Mouse (Mus musculus): ENCODE measurements around the gene Rpgr. TPM values are rescaled to one million over a fixed set of nuclear protein-coding genes. Genes with fewer than 3 reads are reported as not detected.

Rpgr gene
- polyA plus RNA-seq, 1 experiment from 2014 or later = 28.9 TPM

DNA sequence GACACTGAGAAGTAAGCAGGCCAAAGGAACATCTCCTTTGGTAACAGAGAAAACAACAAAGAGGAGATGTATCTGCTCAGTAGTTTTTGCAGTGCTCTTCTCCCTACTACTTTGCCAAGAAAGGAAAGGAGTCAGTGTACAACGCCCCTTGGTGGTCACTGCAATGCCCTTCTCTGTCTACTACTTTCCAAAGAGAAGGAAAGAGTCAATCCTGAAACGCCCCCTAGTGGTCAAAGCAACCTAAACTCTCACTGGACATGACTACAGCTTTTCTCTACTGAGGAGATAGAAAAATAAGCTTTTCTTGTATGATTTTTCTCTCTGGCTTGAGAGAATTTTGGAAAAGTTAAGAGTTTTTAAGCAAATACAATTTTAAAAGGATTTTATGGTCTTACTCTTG is 15.4 kb downstream of the Rpgr start:
- H3K4me2 ChIP-seq = no peak overlapping the region
- H3K4me3 ChIP-seq = no peak overlapping the region
- no peaks in the 10 kb centered on the region for H3K27me3 ChIP-seq
- 30% methylated on average over 2 of the region's 2 CpGs for WGBS
- H3K9me3 ChIP-seq = no peaks in the 10 kb centered on the region
- H3K4me1 ChIP-seq (replicated peaks) = no peaks in the 10 kb centered on the region
- H3K36me3 ChIP-seq = no peaks in the 10 kb centered on the region; the same call in 1 of the 2 replicates
- no peak overlapping the region for H3K9ac ChIP-seq
- no peak for ATAC-seq (ENCODE audit: low FRiP score, low read depth)
- H3K27ac ChIP-seq (replicated peaks) = no peak overlapping the region

DNA sequence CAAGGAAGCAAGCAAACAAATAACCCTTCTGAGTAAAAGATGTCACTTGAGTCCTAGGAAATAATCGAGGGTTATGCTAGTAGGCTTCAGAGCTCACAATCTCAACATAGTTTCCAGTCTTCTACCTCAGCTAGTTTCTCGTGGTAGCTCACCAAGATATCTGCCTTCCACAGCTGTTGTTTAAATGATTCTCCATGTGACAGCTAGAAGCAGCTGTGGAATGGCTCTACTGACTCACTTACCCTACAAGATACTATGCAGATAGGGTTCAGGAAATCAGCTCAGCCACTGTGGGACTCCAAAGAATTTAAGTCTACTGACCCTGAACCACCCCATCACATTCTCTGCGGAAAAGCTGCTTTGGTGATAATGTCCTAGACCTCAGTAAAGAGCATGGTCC is 64.3 kb downstream of the Rpgr start:
- no peak overlapping the region for H3K27ac ChIP-seq (replicated peaks)
- no peak for ATAC-seq (ENCODE audit: low FRiP score, low read depth)
- H3K9me3 ChIP-seq = no peaks in the 10 kb centered on the region
- H3K4me1 ChIP-seq (replicated peaks) = no peaks in the 10 kb centered on the region
- WGBS = 64% methylated on average over 3 of the region's 3 CpGs
- no peak overlapping the region for H3K4me3 ChIP-seq
- no peak overlapping the region for H3K9ac ChIP-seq
- H3K36me3 ChIP-seq = no peaks in the 10 kb centered on the region
- H3K27me3 ChIP-seq = no peaks in the 10 kb centered on the region
- no peak overlapping the region for H3K4me2 ChIP-seq

DNA sequence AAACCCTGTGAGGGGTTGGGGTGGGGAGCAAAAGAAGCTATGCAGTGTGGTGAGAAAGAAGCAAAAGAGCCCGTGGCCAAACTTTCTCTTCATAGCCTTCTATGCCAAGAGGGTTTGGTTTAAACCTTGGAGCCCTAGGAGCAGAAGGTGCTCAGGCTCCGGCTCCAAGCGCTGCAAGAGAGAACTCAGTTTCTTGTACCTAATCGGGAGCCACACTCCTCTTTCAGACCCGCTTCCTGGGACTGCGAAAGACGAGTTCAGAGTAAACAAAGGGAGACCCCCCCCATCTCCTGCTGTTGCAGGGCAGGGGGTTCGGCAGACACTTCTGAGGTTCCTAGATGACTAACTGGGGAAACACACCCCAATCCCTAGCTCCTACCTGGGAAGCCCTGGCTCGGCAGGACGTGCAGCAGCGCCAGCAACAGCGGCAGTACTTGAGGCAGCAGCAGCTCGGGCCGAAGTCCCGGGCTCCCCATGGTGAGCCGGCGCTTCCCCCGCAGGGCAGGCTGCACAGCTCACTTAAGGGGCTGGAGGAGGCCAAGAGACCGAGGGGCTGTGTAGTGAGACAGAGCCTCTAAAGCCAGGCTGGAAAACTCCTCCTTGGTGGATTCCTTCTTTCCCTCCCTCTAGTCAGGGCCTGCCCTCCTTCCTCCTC is 99.5 kb downstream of the Rpgr start, which contains the start of gene Srpx:
Gene Srpx, minus strand, starts transcription at position 645 of the 655 bp plus-strand sequence.
- 15% methylated on average over 19 of the region's 19 CpGs for WGBS
- Histone ChIP-seq H3K4me1 (replicated peaks) (0 out of 2 replicates have a peak, but pooled peaks cover 4% of the 10 kb centered on the region), H3K9ac (peak within 1 kb of the TSS; percentile 29; the same call in 1 of the 2 replicates), H3K4me3 (peak within 1 kb of the TSS; percentile 31), H3K27ac (replicated peaks) (no peak within 1 kb of the TSS), H3K9me3 (no peaks in the 10 kb centered on the region), H3K36me3 (no peaks in the 10 kb centered on the region), H3K4me2 (peak within 1 kb of the TSS; percentile 59), H3K27me3 (no peaks in the 10 kb centered on the region)
- 0 out of 2 replicates have a peak, but pooled peaks have one; percentile 34 for ATAC-seq (ENCODE audit: low FRiP score, low read depth)

DNA sequence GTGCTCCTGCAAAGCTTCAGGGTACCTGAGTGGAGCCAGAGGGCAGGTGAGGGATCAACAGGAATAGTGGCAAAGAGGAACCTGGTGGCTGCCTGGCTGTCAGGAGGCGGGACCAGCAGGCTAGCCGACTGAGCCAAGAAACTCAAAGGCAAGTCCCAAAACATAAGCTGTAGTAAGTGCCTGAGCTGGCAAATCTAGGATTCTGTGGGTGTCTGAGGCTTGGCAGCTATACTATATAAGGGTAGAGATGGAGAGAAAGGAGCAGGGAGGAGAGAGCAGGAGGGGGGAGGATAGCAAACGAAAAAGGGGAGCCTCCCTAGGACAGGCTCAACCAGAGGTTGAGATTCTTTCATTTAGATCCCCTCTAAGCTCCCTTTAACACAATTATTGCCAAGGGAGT is 100.9 kb downstream of the Rpgr start:
- WGBS = 56% methylated on average over 3 of the region's 3 CpGs

DNA sequence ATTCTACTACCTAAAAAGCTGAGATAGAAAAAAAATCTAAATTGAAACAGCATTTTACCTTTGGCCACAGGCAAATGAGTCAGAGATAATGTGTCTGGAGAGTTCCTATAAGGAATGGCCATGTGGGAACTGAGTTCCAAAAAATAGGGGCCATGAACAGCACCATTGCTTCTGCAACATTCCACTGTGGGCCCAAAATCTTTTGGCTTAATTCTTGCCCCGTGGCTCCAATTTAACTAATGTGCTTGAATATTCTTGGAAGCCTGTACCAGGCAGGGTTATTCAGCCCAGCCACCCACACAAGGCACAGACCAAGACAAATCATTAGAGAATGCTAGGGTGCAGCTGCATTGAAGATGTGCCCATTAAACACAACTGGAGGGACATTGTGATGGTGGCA is 106.0 kb downstream of the Rpgr start:
- no peaks in the 10 kb centered on the region for H3K27me3 ChIP-seq
- H3K4me1 ChIP-seq (replicated peaks) = no peaks in the 10 kb centered on the region
- no peak overlapping the region for H3K4me2 ChIP-seq
- no peak overlapping the region for H3K27ac ChIP-seq (replicated peaks)
- ATAC-seq (ENCODE audit: low FRiP score, low read depth) = no peak
- no peak overlapping the region for H3K9ac ChIP-seq
- H3K4me3 ChIP-seq = no peak overlapping the region
- H3K9me3 ChIP-seq = no peaks in the 10 kb centered on the region
- WGBS = 62% methylated on average over 1 of the region's 1 CpGs
- H3K36me3 ChIP-seq = no peaks in the 10 kb centered on the region

More for the DNA sequence above, 100.9 kb downstream of the Rpgr start:
- Histone ChIP-seq H3K4me2 (no peak overlapping the region), H3K4me3 (no peak overlapping the region), H3K4me1 (replicated peaks) (0 out of 2 replicates have a peak, but pooled peaks cover 4% of the 10 kb centered on the region), H3K27me3 (no peaks in the 10 kb centered on the region), H3K36me3 (no peaks in the 10 kb centered on the region), H3K9me3 (no peaks in the 10 kb centered on the region), H3K9ac (no peak overlapping the region), H3K27ac (replicated peaks) (no peak overlapping the region)
- ATAC-seq (ENCODE audit: low FRiP score, low read depth) = no peak

DNA sequence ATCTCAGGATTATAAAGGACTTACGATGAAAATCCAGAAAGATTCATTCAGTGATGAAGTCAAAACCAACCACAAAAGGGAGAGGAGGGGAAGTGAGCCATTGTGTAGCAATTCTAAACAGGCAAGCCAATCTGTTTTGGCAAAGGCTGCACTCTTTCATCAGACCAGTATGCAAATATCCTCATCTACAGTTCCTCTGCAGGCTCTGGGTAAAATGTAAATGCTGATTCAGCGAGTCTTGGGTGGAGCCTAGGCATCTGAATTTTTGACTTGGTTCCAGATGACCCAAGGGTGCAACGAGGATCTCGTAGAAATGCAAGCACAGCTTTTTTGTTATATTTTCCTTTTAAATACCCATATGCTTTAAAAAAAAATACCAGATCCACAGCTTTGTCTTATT is 108.2 kb downstream of the Rpgr start:
- Histone ChIP-seq H3K4me1 (replicated peaks) (no peaks in the 10 kb centered on the region), H3K9ac (no peak overlapping the region), H3K27me3 (no peaks in the 10 kb centered on the region), H3K27ac (replicated peaks) (no peak overlapping the region), H3K4me2 (no peak overlapping the region), H3K36me3 (no peaks in the 10 kb centered on the region), H3K9me3 (no peaks in the 10 kb centered on the region), H3K4me3 (no peak overlapping the region)
- 55% methylated on average over 4 of the region's 4 CpGs for WGBS
- ATAC-seq (ENCODE audit: low FRiP score, low read depth) = no peak

DNA sequence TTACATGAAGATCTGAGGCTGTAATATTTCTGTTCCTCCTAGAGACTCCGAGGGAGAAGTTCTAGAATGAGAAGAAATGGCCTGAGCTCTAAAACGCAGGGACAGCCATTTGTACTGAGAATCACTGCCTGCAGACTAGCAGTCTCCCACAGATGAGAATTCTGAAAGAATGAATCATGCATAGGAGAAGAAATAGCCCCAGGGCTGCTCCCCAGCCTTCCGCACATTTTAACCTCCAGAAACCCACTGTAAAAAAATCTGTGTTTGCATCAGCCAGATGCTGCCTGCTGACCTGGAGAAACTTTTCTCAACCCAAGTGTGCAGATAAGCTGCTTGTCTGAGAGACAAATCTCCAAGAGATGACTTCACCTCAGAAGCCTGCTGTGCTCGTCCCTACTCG is 111.2 kb downstream of the Rpgr start:
- H3K4me3 ChIP-seq = no peak overlapping the region
- H3K4me1 ChIP-seq (replicated peaks) = no peaks in the 10 kb centered on the region
- ATAC-seq (ENCODE audit: low FRiP score, low read depth) = no peak
- H3K36me3 ChIP-seq = no peaks in the 10 kb centered on the region
- H3K27ac ChIP-seq (replicated peaks) = no peak overlapping the region
- H3K4me2 ChIP-seq = no peak overlapping the region
- H3K27me3 ChIP-seq = no peaks in the 10 kb centered on the region
- no peak overlapping the region for H3K9ac ChIP-seq
- 74% methylated on average over 5 of the region's 5 CpGs for WGBS
- no peaks in the 10 kb centered on the region for H3K9me3 ChIP-seq

DNA sequence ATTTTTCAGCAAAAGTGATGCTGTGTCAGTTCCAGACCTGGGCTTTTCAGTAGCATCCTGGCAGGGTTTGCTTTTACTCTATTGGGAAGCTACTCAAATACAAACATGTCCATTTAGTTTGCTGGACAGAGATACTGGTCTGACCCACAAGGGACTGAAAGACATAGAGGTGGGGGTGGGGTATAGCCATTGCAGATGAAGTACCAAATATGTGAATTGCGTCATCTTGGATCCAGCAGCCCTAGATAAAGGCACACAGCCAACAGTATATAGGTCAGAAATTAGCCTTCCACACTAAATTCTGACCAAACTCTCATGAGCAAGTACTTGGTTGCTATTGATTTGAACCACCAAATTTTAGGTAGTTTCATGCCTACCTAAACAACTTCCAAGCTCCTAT is 114.0 kb downstream of the Rpgr start:
- H3K36me3 ChIP-seq = no peaks in the 10 kb centered on the region
- no peak overlapping the region for H3K4me2 ChIP-seq
- no peaks in the 10 kb centered on the region for H3K9me3 ChIP-seq
- H3K4me1 ChIP-seq (replicated peaks) = no peaks in the 10 kb centered on the region
- no peak for ATAC-seq (ENCODE audit: low FRiP score, low read depth)
- no peaks in the 10 kb centered on the region for H3K27me3 ChIP-seq
- H3K27ac ChIP-seq (replicated peaks) = no peak overlapping the region
- no peak overlapping the region for H3K9ac ChIP-seq
- WGBS = 93% methylated on average over 1 of the region's 1 CpGs
- H3K4me3 ChIP-seq = no peak overlapping the region

DNA sequence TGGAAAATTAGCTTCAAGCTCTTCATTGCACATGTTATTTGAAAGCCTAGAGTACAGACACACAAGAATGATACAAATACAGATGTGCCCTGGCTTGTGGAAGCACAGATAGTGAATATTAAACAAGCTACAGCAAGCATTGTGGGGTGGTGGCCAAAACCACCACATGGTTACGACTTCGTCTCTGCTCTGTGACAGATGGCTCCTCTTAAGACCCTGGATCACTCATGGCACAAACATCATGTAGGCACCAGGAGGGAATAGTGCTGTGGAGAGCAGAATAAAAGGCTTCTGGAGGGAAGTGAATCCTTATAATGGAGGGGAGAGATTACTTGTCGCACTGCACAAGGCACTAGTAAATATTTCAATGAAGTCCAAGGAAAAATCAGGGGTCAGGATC is 120.9 kb downstream of the Rpgr start:
- Histone ChIP-seq H3K36me3 (no peaks in the 10 kb centered on the region), H3K4me2 (no peak overlapping the region), H3K4me1 (replicated peaks) (no peaks in the 10 kb centered on the region), H3K9ac (no peak overlapping the region), H3K9me3 (no peaks in the 10 kb centered on the region), H3K4me3 (no peak overlapping the region), H3K27me3 (no peaks in the 10 kb centered on the region), H3K27ac (replicated peaks) (no peak overlapping the region)
- whole genome bisulfite sequencing = 74% methylated on average over 3 of the region's 3 CpGs
- ATAC-seq (ENCODE audit: low FRiP score, low read depth) = no peak

DNA sequence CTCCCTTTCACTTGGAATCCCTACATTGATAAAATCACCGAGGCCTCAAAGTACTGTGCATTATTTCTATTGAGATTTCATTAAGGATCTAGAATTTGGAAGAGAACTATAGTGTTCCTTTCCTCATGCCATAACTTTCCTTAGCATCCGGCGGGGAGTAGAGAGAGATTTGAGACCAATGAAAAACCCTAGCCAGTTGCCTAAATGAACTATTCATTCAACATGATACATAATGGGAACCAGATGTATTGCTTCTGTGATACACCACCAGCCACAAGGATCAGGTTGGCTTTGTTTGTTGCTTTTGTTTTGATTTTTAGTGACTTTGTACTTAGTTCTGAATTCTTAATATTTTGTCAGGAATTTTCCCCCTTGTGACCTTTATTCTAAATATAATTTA is 136.3 kb downstream of the Rpgr start:
- H3K27ac ChIP-seq (replicated peaks) = no peak overlapping the region
- WGBS = 87% methylated on average over 3 of the region's 3 CpGs
- no peaks in the 10 kb centered on the region for H3K4me1 ChIP-seq (replicated peaks)
- H3K4me3 ChIP-seq = no peak overlapping the region
- H3K4me2 ChIP-seq = no peak overlapping the region
- no peaks in the 10 kb centered on the region for H3K36me3 ChIP-seq
- no peaks in the 10 kb centered on the region for H3K9me3 ChIP-seq
- H3K9ac ChIP-seq = no peak overlapping the region
- no peak for ATAC-seq (ENCODE audit: low FRiP score, low read depth)
- no peaks in the 10 kb centered on the region for H3K27me3 ChIP-seq

DNA sequence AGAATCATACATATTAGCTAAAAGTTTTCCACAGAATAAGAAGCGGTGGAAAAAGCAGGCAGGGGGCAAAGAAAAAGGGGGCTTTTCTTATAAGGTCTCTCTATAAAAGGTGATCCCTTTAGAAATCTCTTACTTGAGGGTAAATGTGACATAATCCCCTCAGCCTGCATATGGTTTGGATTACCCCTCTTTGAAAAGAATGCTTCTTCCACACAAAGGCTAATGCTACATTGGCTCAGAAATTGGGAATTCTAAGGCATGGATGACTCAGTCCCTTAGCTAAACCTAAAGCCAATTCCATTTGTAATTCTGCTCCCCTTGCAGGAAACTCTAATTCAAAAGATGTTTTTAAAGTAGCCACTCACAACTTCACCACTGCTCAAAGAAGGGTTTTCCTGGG is 136.7 kb downstream of the Rpgr start:
- H3K36me3 ChIP-seq = no peaks in the 10 kb centered on the region
- H3K4me1 ChIP-seq (replicated peaks) = no peaks in the 10 kb centered on the region
- H3K9me3 ChIP-seq = no peaks in the 10 kb centered on the region
- no peak for ATAC-seq (ENCODE audit: low FRiP score, low read depth)
- H3K4me2 ChIP-seq = no peak overlapping the region
- H3K27me3 ChIP-seq = no peaks in the 10 kb centered on the region
- no peak overlapping the region for H3K9ac ChIP-seq
- WGBS = 78% methylated on average over 1 of the region's 1 CpGs
- no peak overlapping the region for H3K27ac ChIP-seq (replicated peaks)
- no peak overlapping the region for H3K4me3 ChIP-seq

DNA sequence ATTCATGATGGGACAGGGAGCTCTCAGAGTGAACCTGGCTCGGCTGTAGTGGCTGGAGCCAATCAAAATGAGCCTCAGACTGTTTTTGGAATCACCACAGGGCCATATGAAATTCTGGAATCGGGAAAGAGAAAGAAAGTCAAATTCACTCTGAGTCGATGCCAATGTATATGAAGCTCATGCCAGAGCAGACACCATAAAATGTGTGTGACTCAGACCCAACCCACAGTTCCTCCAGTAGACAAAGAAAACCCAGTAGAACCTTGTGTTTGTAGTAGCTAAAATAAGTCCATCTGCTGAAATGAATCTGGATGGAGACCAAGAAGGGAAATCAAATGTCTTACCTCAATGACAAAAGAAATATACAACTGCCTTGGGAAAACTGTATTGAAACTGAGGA is 142.8 kb downstream of the Rpgr start:
- Histone ChIP-seq H3K4me1 (replicated peaks) (no peaks in the 10 kb centered on the region), H3K27me3 (no peaks in the 10 kb centered on the region), H3K27ac (replicated peaks) (no peak overlapping the region), H3K4me3 (no peak overlapping the region), H3K9me3 (no peaks in the 10 kb centered on the region), H3K9ac (no peak overlapping the region), H3K36me3 (no peaks in the 10 kb centered on the region), H3K4me2 (no peak overlapping the region)
- WGBS = 82% methylated on average over 3 of the region's 3 CpGs
- no peak for ATAC-seq (ENCODE audit: low FRiP score, low read depth)

DNA sequence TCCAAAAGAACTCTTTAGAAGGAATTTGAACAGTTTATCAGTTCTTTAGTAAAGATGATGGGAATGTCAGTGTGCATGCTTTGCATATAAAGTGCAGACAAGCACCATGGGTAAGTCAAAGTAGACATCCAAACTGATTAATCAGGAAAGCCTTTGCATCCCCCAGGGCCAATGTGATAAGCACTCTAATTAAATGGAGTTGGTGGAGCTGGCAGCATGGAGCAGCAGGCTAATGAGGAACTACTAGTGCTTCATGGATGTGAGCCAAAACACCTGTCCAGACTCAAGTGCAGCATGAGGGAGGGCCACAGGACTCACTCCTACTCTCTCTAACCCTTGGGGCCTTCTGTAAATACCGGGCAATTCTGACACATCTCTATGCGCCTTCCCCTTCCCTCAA is 145.2 kb downstream of the Rpgr start:
- H3K4me2 ChIP-seq = no peak overlapping the region
- no peak overlapping the region for H3K27ac ChIP-seq (replicated peaks)
- H3K27me3 ChIP-seq = no peaks in the 10 kb centered on the region
- no peak overlapping the region for H3K9ac ChIP-seq
- no peaks in the 10 kb centered on the region for H3K36me3 ChIP-seq
- H3K9me3 ChIP-seq = no peaks in the 10 kb centered on the region
- H3K4me3 ChIP-seq = no peak overlapping the region
- WGBS = 65% methylated on average over 2 of the region's 2 CpGs
- ATAC-seq (ENCODE audit: low FRiP score, low read depth) = no peak
- H3K4me1 ChIP-seq (replicated peaks) = no peaks in the 10 kb centered on the region
